Mouse (Mus musculus): Measurements from ENCODE around the gene Fbxo44. TPM values are rescaled to one million over a fixed set of nuclear protein-coding genes. Genes with fewer than 3 reads are reported as not detected.
"Not testable (repeated sequence)": the region's sequence is repeated elsewhere in the genome, so short reads cannot be mapped to it uniquely, and the experiment has no call there.

Gene Fbxo44
- total RNA-seq, 2 experiments from 2014 or later = 6.3 to 9.1 TPM

DNA sequence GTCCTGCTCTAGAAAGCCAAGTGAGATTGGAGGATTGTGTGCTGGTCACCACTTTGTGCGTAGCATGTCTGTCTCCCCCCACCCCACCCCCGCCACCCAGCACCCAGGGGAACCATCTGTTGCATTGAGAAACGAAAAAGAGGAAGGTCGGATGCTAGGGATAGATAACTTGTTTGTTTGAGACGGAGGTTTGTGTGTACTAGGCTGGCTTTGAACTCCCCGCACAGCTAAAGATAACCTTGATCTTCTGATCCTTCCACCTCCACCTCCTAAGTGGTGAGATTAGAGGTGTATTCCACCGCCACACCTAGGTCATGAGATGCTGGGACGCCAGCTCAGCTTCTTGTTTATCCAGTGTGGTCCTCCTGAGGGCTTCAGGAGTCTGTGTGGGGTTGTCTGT is 25.3 kb downstream of the Fbxo44 start:
- intact Hi-C loops (cut with DNase I) = no loop called here
- no peak for DNase-seq

DNA sequence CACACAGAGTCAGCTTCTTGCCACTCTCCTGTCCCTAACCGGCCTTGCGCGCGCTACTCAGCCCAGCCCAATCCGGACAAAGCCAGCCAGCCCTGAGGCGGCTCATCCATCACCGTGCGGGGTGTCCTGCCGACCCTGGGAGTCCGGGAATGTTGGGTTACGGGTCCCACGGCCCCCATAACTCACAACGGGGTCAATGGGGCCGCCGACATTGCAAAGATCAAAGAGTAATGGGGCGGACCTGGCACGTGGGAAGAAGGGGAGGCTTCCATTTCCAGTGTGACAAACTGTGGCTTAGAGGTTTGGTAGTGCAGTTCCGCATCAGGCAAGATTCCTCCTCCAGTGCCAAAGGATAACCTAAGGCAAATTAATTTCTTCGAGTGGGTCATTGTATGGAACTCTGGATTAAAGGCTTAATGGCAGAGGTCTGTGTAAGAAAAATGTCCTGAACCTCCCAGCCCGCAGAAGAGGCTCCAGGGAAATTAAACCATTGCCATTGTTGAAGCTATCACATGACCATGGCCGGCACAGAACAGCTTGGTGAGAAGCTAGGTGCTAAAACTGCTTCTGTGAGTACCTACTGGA is 28.7 kb downstream of the Fbxo44 start:
- intact Hi-C loops (cut with DNase I) = no loop called here

DNA sequence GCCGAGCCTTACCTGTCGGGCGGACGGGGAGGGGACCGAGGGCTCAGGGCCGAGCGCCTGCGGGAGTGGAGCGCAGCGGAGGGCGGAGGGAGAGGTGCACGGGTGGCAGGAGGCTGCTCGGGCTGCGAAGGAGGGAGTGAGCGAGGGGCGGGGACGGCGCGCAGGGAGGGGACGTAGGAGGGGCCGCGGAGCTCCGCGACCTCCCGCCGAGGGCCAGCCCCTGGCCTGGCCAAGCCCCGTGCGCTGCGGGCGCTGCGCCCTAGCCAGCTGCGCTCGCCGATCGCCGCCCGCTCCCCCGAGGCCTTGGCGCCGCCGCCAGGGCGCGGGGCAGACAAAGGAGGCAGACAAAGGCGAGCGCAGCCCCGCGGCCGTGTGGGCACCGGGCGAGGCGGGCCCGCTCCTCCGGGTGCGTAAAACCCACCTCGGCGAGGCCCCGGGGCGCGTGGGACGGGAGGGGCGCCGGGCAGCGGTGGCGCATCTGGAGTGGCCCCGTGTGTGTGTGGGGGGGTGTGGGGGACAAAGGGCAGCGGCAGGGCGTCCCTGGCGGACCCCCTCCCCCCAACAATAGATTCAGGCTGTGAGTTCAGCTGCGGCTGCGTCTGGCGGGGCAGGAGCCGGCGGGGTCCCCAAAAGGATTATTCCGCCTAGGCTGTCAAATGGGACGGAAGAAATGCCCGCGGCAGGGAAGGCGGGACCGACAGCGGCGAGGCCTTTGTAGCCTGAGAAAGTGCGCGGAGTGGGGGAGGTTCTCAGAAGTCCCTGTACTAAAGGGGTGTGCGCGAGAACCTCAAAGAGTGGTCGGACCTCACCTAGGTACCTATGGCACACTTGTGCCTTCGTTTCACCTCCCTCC is 29.5 kb downstream of the Fbxo44 start, which contains the start of gene Draxin:
Gene Draxin (minus strand): TSS at position 138 of the 853 bp plus-strand sequence.
- DNase-seq = no peak

More for the DNA sequence above, 28.7 kb downstream of the Fbxo44 start:
- DNase-seq = no peak

DNA sequence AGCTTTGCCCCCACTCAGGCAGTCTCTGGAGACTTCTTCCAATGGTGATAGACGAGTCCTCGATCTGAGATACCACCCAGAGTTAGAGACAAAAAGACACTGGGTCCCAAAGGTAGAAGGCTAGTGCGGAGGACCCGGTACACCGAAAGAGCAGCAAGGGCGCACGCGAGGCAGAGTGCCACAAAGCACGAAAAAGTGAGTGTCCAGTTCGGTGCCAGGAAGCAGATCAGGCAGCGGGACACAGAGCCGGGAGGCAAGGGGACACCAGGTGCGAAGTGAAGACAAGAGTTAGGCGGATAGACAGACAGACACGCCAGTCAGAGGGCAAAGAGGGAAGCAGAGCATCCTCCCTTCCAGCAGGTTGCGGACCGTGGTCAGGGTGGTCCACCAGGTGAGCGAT is 30.1 kb downstream of the Fbxo44 start, which contains the start of gene Mad2l2:
Gene Mad2l2 (plus strand): TSS at position 252 of the 400 bp plus-strand sequence.
- no peak for DNase-seq
- intact Hi-C loops (cut with DNase I) = no loop called here

More for the DNA sequence above, 29.5 kb downstream of the Fbxo44 start, which contains the start of gene Draxin:
- intact Hi-C loops (cut with DNase I) = no loop called here

DNA sequence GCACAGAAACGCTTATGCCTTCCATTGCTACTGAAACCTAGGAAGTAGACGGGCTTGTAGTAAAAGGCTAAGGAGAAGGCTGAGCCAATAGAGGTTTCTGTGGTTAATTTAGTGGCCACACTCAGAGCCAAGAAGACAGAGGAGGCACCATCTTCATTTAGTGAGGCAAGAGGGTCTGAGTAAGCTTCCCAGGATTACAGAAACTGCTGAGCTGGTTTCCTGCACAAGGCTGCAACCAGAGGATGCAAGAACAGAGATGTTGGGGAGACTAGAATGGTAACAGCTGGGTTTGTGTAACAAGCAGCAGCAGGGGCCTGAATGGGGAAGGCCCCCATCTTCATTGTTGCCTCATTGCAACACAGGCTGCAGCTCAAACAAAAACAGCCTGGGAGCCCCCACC is 31.6 kb downstream of the Fbxo44 start:
- intact Hi-C loops (cut with DNase I) = no loop called here
- no peak for DNase-seq

DNA sequence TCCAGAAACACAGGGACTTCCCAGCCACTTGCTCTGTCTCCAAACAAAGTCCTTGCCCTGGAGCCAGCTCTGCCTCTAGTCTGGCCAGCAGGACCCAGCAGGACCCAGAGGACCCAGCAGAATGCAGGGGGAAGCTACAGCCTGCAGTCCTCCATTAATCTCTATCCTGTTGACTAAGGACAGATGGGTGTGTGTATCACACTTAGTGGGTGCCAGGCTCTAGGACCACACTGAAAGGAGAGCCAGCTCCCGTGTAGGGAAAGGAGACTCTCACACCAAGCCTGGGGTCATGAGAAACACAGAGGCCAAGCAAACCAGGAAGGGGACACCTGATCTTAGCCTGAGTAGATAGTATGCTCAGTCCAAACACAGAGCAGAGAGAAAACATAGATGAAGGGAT is 32.0 kb downstream of the Fbxo44 start:
- intact Hi-C loops (cut with DNase I) = no loop called here

DNA sequence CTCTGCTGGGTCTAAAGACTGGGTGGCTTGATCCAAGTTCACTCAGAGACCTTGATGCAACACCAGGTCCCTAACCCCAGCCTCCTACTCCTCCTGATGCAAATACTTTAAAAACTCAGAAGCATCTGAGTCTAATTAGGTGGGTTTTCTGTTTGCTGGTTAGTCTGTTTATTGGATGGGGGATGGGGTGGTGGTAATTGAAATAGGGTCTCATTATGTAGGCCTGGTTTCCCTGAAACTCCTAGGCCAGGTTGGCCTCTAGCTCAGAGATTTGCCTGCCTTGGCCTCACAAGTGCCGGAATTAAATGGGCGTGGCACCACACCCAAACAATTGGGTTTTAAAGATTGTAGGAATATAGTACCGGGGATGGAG is 37.6 kb downstream of the Fbxo44 start:
- DNase-seq = no peak
- intact Hi-C loops (cut with DNase I) = no loop called here

More for the DNA sequence above, 32.0 kb downstream of the Fbxo44 start:
- no peak for DNase-seq

DNA sequence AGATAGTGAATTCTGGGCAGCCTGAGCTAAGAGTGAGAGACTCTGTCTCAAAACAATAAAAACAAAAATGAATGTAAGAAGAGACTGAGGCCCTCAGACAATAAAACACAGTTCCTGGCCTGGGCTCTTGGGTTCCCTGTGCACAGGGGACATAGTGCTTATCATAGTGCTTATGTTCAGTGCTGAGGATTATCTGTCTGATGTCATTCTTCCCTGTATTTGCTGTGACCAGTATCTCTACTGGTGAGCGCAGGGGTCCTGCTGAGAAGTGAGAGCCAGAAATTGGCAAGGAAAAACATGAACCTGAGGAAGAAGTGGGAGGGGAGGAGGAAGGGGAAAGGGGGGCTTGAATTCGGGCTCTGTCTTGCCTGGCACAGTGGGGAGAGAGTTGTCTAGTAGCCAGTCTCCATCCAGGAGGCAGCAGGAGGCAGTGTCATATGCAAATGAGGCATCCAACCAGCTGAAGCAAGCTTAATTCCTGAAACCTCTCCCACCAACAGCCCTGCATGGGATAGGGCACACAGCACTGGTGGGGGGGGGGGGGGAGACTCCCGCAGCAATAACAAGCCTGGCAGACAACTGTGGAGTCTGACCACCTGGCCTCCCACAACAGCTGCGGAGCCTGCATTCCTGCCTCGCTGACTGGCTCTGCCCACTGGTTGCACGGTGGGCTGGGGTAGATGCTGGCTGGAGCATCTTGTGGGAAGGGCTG is 38.1 kb downstream of the Fbxo44 start:
- intact Hi-C loops (cut with DNase I) = no loop called here
- DNase-seq = no peak

DNA sequence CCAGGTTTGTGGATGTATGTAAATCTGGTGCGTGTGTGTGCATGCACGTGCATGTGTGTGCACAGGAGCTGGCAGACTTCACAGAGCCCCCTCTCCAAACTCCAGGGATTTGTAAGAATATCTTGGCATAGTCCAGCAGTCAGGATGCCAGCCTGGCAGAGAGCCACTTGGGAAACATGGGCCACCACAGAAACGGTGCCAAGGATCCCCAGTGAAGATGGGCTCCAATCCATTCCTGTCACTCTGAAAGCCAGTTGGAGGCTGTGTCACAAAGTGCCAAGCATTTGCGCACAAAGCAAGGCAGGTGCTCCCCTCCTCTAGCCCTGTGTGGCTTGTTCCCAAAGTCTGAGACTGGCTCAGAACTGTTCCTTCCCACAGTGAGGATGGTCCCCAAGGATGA is 38.9 kb downstream of the Fbxo44 start:
- intact Hi-C loops (cut with DNase I) = no loop called here
- no peak for DNase-seq

DNA sequence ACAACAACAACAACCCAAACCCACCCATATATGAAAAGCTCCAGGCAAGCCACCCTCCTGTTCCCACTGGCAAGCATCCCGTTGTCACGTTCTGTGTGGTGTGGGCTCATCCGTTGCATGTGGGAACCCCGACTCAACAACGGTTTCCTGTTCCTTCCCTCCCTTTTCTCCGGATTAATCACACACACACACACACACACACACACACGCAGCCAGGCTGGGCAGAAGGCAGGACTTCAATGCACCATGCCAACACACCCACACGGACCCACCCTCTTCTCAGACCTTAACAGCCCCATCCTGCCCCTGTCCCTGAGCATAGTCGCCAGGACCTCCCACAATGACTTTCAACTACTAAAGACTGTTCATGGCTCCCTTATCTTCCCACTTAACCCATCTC is 39.7 kb downstream of the Fbxo44 start:
- DNase-seq = no peak
- intact Hi-C loops (cut with DNase I) = no loop called here

DNA sequence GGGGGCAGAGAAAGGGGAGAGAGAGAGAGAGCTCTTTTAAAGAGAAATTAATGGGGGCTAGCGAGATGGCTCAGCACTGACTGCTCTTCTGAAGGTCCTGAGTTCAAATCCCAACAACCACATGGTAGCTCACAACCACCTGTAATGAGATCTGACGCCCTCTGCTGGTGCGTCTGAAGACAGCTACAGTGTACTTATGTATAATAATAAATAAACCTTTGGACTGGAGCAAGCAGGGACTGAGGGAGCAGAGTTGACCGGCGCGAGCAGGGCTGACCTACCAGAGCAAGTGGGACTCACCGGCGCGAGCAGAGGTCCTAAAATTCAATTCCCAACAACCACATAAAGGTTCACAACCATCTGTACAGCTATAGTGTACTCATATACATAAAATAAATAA is 40.7 kb downstream of the Fbxo44 start:
- intact Hi-C loops (cut with DNase I); DNase-seq: not testable (repeated sequence)

DNA sequence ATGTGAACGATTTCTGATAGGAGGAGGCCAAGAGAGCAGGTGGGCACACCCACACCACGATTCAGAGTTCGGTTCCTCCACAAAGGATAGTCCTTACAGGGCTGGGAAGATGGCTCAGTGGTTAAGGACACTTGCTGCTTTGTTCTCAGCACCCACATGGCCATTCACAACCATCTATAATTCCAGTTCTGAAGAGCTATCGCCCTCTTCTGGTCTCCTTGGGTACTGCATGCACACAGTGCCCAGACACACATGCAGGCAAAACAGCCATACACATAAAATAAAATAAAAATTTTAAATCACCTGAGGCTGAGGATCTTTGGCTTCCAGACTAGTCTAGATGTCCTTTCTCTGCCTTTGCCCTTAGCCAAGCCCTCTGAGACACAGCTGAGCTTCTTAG is 42.9 kb downstream of the Fbxo44 start:
- no peak for DNase-seq
- intact Hi-C loops (cut with DNase I) = no loop called here

DNA sequence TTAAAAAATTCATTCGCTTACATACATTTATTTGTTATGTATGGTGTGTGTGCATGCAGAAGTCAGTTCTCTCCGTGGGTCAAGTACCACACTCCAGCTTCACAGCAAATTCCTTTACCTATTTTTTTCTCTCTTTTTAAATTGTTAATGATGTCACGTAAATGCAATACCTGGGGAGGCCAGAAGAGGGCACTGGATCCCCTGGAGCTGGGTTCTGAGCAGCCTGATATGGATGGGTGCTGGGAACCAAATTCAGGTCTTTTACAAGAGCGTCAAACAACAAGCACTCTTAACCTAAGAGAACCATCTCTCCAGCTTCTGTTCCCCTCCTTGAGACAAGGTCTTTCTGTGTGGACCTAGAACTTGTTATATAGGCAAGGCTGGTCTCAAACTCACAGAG is 43.6 kb downstream of the Fbxo44 start:
- no peak for DNase-seq
- intact Hi-C loops (cut with DNase I) = no loop called here

DNA sequence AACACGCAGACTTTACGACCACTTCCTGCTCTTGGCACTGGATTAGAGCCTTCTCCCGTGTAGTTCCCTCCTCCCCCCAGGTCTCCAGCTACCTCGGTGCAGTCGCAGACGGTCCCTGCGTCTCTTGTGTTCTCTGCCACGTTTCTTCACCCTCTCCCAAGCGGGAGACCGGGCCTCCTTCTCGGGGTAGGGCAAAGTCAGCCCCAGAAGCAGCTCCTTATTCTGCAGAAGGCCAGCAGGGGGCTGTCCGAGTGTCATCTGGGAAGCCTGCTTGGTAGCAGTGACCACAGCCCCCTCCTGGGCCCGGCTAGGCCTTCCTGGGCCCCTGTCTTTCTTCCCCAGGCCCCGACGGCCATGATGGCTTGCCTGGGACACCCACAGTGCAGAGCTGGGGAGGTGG is 44.8 kb downstream of the Fbxo44 start:
- intact Hi-C loops (cut with DNase I) = no loop called here
- no peak for DNase-seq

DNA sequence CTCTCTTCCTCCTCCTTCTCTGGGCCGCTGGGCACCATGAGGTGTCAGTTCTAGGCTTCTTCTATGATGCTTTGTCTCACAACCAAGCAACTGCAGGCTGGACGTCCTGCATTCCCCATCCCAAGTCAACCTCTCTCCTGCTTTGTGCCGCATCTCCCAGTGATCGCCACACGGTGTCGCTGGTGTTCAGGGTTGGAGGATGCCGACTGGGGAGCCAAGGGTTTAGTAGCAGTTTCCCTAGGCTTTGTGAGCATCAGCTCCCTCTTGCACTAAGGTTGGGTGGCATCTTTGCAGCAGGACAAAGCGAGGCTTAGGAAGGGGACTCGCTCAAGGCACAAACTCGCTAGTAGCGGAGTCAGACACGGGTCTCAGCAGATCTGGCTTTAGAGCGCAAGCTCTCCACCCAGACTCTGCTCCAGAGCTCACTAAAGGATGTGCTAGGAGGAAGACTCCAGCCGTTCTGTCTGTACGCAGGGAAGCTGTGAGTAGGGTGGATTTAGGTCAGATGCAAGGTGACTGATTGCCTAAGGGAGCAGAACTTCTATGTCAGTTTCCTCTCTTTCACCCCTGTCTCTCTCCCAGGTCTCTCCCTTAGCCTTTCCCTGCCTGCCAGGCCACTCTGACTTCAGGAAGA is 45.4 kb downstream of the Fbxo44 start:
- peak; percentile 77 to 81 for DNase-seq

DNA sequence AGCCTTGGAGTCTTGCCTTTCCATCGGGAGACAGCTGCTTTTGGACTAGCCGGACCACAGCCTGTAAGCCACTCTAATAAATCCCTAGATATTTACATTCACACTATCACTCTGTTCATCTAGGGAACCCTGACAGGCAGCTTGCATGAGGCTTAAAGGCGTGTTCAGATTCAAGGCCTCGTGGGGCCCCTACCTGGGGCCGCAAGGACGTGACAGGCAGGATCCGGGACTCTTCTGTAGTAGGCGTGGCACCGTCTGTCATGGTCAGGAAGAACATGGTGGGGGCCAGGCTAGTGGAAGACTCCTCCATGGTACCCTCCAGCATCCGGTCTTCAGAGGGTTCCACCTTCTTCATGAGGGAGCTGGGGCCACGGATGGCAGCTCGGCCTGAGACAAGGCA is 47.8 kb downstream of the Fbxo44 start:
- intact Hi-C loops (cut with DNase I) = no loop called here
- DNase-seq = no peak

More for the DNA sequence above, 45.4 kb downstream of the Fbxo44 start:
- intact Hi-C loops (cut with DNase I) = loop anchor here (1.0 kb wide), 1 partner anchor 52 kb away; no protein-coding TSS in a partner anchor

DNA sequence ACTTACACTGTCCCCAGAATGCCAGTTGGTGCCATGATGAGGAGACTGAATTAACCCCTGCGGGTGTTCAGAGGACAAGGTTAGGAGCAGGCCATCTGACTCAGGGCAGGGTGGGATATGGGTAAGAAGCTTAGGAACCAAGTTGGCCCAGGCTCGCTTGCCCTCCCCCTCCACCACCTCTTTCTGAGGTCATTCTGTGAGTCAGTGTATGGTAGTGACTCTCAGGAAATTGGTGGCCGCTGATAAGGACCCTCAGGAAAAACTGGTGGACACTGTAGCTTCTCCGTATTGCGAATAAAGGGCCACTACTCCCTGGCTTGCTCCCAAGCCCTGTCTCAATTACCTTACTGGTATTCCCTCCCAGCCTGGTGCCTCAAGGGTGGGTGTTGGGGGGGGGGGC is 51.1 kb downstream of the Fbxo44 start:
- intact Hi-C loops (cut with DNase I) = no loop called here

DNA sequence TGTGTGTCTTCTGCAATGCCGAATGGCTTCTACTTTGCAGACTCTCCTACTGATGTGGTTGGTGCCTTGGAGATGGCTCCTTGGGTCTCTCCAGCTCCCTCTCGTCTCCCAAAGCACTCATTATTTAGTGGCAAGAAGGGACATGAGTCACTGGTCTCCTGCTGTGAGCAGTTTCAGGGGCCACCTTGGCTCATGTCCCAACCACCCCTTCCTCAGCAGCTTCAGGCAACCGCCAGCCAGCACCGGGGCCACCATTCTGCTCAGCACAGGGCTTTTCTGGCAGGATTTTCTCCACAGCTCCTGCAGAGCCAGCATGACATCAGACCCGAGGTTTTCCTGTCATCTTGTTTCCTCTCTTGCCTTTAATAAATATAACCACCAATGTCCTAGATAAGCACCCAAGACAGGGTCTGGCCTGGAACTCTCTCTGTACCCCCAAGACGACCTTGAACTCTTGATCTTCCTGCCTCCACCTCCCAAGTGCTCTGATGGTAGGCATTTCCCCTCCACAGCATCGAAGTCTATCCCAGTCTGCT is 51.6 kb downstream of the Fbxo44 start:
- DNase-seq = no peak
- intact Hi-C loops (cut with DNase I) = no loop called here

More for the DNA sequence above, 51.1 kb downstream of the Fbxo44 start:
- DNase-seq = no peak

DNA sequence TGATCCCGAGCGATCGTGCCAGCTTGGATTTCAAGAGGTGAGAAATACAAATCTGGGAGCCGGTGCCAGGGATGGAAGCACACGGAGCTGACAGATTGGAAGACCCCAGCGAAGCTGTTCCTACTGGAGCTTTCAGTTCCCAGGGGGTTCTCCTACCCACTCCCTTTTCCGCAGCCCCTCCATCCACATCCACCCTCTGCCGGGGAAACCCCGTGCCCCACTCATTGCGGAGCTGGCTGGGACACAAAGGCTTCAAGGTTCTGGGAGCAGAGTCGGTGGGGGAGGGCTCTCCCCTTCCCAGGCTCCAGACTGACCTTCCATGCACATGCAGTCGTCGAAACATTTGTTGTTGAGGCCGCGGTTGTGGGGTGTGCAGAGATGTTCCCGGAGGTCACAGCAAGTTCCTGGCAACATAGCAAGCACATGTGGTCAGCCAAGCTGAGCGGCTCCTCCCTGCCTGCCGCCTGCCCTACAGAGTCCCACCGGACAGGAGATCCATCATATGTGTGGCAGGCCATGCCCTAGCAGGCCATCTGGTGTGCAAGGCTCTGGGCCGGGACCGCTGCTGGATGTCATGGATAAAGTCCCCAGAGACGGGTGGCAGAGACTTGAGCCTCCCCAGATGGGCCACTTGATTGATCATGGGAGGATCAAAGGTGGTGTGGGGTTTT is 52.5 kb downstream of the Fbxo44 start:
- peak; percentile 10 to 35 for DNase-seq
- intact Hi-C loops (cut with DNase I) = no loop called here

DNA sequence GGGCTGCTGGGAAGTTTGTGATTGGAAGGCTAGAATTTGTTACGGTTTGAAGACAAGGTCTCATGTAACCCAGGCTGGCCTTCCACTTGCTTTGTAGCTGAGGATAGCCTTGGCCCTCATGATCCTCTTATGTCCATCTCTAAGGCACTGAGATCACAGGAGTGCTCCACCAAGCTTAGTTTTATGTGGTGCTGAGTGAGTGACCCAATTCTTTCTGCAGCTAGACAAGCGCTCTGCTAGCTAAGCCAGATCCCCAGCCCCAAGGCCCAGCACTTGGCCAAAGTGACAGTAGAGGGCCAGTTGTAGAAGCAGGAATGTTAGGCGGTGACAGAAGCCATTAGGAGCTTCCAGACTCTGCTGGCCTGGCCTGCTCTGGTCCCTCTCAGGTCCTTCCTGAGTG is 56.1 kb downstream of the Fbxo44 start:
- intact Hi-C loops (cut with DNase I) = no loop called here
- DNase-seq = no peak
